18 mouse cellular contexts compared by ENCODE assay signal in genomic region chr16:90837431-90837830, GRCm38 (mm10). TPM values are rescaled to one million over a fixed set of nuclear protein-coding genes. Genes with fewer than 3 reads are reported as not detected.
A peak's percentile ranks its signal among the peaks of the same experiment; 100 is the strongest.
DNase-seq lines count a peak whose midpoint lies in the region; ATAC-seq lines count a peak whose summit lies in the region.
"Had no signal": no experiment of that assay in that cellular context is flagged by ENCODE, and none has a peak within 500 bp of the region (broad histone marks: within the 10 kb centered on the region; RNA-seq: fewer than 3 reads in every experiment).

No protein-coding gene starts in this region.

- no peaks in the 10 kb centered on the region for H3K36me3 ChIP-seq in hindbrain, embryonic 10.5 days
- no peaks in the 10 kb centered on the region for H3K36me3 ChIP-seq in hindbrain, embryonic 13.5 days
- no peaks in the 10 kb centered on the region for H3K36me3 ChIP-seq in midbrain, embryonic 12.5 days
- no peaks in the 10 kb centered on the region for H3K36me3 ChIP-seq in midbrain, embryonic 10.5 days
- H3K36me3 ChIP-seq in neural tube, embryonic 14.5 days (ENCODE audit: control insufficient read depth, insufficient read depth, low read length): no peaks in the 10 kb centered on the region
- H3K36me3 ChIP-seq: embryonic facial prominence, embryonic 12.5 days; heart, embryonic 15.5 days had no signal

- DNase-seq in hindbrain, embryonic 10.5 days (ENCODE audit: low spot score): no peak
- no peak for DNase-seq in midbrain, embryonic 10.5 days (ENCODE audit: low spot score)
- no peak for DNase-seq in cerebellum, adult 11-12 months
- DNase-seq: adrenal gland, adult 2 months; adrenal gland, postnatal 36 days; cerebellum, adult 11 months; cerebellum, adult 9-10 months; cerebellum, postnatal 25 days; gastrocnemius, postnatal 36 days; heart, adult 11 months; heart, postnatal 14 days; kidney, adult 11 months had no signal

- H3K4me1 ChIP-seq in hindbrain, embryonic 10.5 days (replicated peaks): peaks cover 28% of the 10 kb centered on the region
- H3K4me1 ChIP-seq in hindbrain, embryonic 13.5 days (replicated peaks): peaks cover 27% of the 10 kb centered on the region
- peaks cover 32% of the 10 kb centered on the region for H3K4me1 ChIP-seq in midbrain, embryonic 12.5 days
- H3K4me1 ChIP-seq in midbrain, embryonic 10.5 days: peaks cover 34% of the 10 kb centered on the region
- peaks cover 9% of the 10 kb centered on the region; the same call in 1 of the 2 replicates for H3K4me1 ChIP-seq in neural tube, embryonic 14.5 days (ENCODE audit: control insufficient read depth, insufficient read depth, low read length)

- ATAC-seq in hindbrain, embryonic 13.5 days (ENCODE audit: low FRiP score): no peak
- no peak for ATAC-seq in midbrain, embryonic 12.5 days (ENCODE audit: low FRiP score, low read depth)
- ATAC-seq in neural tube, embryonic 14.5 days (ENCODE audit: low read depth): peak; percentile 56; the same call in 1 of the 2 replicates
- ATAC-seq: forebrain, embryonic 14.5 days had no signal

- H3K27ac ChIP-seq in hindbrain, embryonic 10.5 days: 0 out of 2 replicates have a peak overlapping the region, but pooled peaks have one; percentile 45
- H3K27ac ChIP-seq in hindbrain, embryonic 13.5 days: no peak overlapping the region
- H3K27ac ChIP-seq in midbrain, embryonic 12.5 days (replicated peaks): 0 out of 2 replicates have a peak overlapping the region, but pooled peaks have one; percentile 25
- no peak overlapping the region for H3K27ac ChIP-seq in midbrain, embryonic 10.5 days (replicated peaks)
- H3K27ac ChIP-seq in neural tube, embryonic 14.5 days (ENCODE audit: low read depth, low read length): no peak overlapping the region
- H3K27ac ChIP-seq: embryonic facial prominence, embryonic 12.5 days; heart, embryonic 15.5 days had no signal

- no peaks in the 10 kb centered on the region for H3K9me3 ChIP-seq in hindbrain, embryonic 10.5 days
- H3K9me3 ChIP-seq in hindbrain, embryonic 13.5 days: no peaks in the 10 kb centered on the region
- H3K9me3 ChIP-seq in midbrain, embryonic 12.5 days: no peaks in the 10 kb centered on the region
- H3K9me3 ChIP-seq in midbrain, embryonic 10.5 days (replicated peaks): no peaks in the 10 kb centered on the region
- no peaks in the 10 kb centered on the region for H3K9me3 ChIP-seq in neural tube, embryonic 14.5 days (ENCODE audit: control insufficient read depth, low read length)
- H3K9me3 ChIP-seq: embryonic facial prominence, embryonic 12.5 days; heart, embryonic 15.5 days had no signal

- no peak overlapping the region for H3K9ac ChIP-seq in hindbrain, embryonic 13.5 days
- H3K9ac ChIP-seq in midbrain, embryonic 12.5 days (replicated peaks): no peak overlapping the region
- no peak overlapping the region for H3K9ac ChIP-seq in neural tube, embryonic 14.5 days (replicated peaks; ENCODE audit: low read depth, low read length)
- H3K9ac ChIP-seq: embryonic facial prominence, embryonic 12.5 days; heart, embryonic 15.5 days had no signal

- H3K4me3 ChIP-seq in hindbrain, embryonic 10.5 days: no peak overlapping the region
- H3K4me3 ChIP-seq in hindbrain, embryonic 13.5 days: no peak overlapping the region
- no peak overlapping the region for H3K4me3 ChIP-seq in midbrain, embryonic 12.5 days
- no peak overlapping the region for H3K4me3 ChIP-seq in midbrain, embryonic 10.5 days
- no peak overlapping the region for H3K4me3 ChIP-seq in neural tube, embryonic 14.5 days (ENCODE audit: low read depth, low read length)
- H3K4me3 ChIP-seq: embryonic facial prominence, embryonic 12.5 days; heart, embryonic 15.5 days had no signal

- H3K4me2 ChIP-seq in hindbrain, embryonic 13.5 days: no peak overlapping the region
- no peak overlapping the region for H3K4me2 ChIP-seq in midbrain, embryonic 12.5 days (replicated peaks)
- no peak overlapping the region for H3K4me2 ChIP-seq in neural tube, embryonic 14.5 days (ENCODE audit: low read depth, low read length)
- H3K4me2 ChIP-seq: embryonic facial prominence, embryonic 12.5 days; heart, embryonic 15.5 days had no signal

- peaks cover 52% of the 10 kb centered on the region for H3K27me3 ChIP-seq in hindbrain, embryonic 10.5 days (ENCODE audit: insufficient read depth, poor library complexity, severe bottlenecking)
- peaks cover 26% of the 10 kb centered on the region for H3K27me3 ChIP-seq in hindbrain, embryonic 13.5 days
- peaks cover 31% of the 10 kb centered on the region for H3K27me3 ChIP-seq in midbrain, embryonic 12.5 days
- H3K27me3 ChIP-seq in midbrain, embryonic 10.5 days (ENCODE audit: low read depth, poor library complexity, severe bottlenecking): peaks cover 36% of the 10 kb centered on the region
- H3K27me3 ChIP-seq in neural tube, embryonic 14.5 days (ENCODE audit: control insufficient read depth, insufficient read depth, low read length): no peaks in the 10 kb centered on the region

- 76% methylated on average over 8 of the region's 8 CpGs for WGBS in hindbrain, embryonic 10.5 days
- WGBS in hindbrain, embryonic 13.5 days: 50% methylated on average over 8 of the region's 8 CpGs
- WGBS in midbrain, embryonic 12.5 days: 73% methylated on average over 8 of the region's 8 CpGs
- whole genome bisulfite sequencing in midbrain, embryonic 10.5 days: 83% methylated on average over 8 of the region's 8 CpGs
- 45% methylated on average over 8 of the region's 8 CpGs for WGBS in neural tube, embryonic 14.5 days

RNA-seq across cellular contexts. Expression of gene Eva1c, which starts 10.9 kb away (rescaled TPM):
- polyA plus RNA-seq in hindbrain, embryonic 10.5 days (2016; fragmentation: Nextera tagmentation; extraction: Ambion mirVana): 0.75 and 1.0 TPM in 2 replicates
- polyA plus RNA-seq in hindbrain, embryonic 13.5 days (2015; fragmentation: Nextera tagmentation; extraction: Ambion mirVana): 2.5 and 3.2 TPM in 2 replicates
- 1.6 and 3.3 TPM in 2 replicates for polyA plus RNA-seq in midbrain, embryonic 12.5 days (2016; fragmentation: Nextera tagmentation; extraction: Ambion mirVana)
- polyA plus RNA-seq in midbrain, embryonic 10.5 days (2016; fragmentation: Nextera tagmentation; extraction: Ambion mirVana): 0.96 and 1.8 TPM in 2 replicates
- polyA plus RNA-seq in neural tube, embryonic 14.5 days (2014; fragmentation: Nextera tagmentation; extraction: Ambion mirVana): 2.1 and 2.2 TPM in 2 replicates

RNA-seq across cellular contexts. Expression of gene Urb1, which starts 27.2 kb away (rescaled TPM):
- polyA plus RNA-seq in hindbrain, embryonic 10.5 days (2016; fragmentation: Nextera tagmentation; extraction: Ambion mirVana): 10.2 and 10.8 TPM in 2 replicates
- polyA plus RNA-seq in hindbrain, embryonic 13.5 days (2015; fragmentation: Nextera tagmentation; extraction: Ambion mirVana): 8.1 and 9.6 TPM in 2 replicates
- polyA plus RNA-seq in midbrain, embryonic 12.5 days (2016; fragmentation: Nextera tagmentation; extraction: Ambion mirVana): 12.1 and 13.8 TPM in 2 replicates
- 10.7 and 11.0 TPM in 2 replicates for polyA plus RNA-seq in midbrain, embryonic 10.5 days (2016; fragmentation: Nextera tagmentation; extraction: Ambion mirVana)
- 11.5 and 13.4 TPM in 2 replicates for polyA plus RNA-seq in neural tube, embryonic 14.5 days (2014; fragmentation: Nextera tagmentation; extraction: Ambion mirVana)

Comparison
In these comparisons a context has a peak if more than half of its experiments do, and no peak if none do; other contexts are left out.
1. H3K27ac ChIP-seq: peak in hindbrain, embryonic 10.5 days (single experiment) and midbrain, embryonic 12.5 days (single experiment); none in hindbrain, embryonic 13.5 days (single experiment), midbrain, embryonic 10.5 days (single experiment) and neural tube, embryonic 14.5 days (single experiment).